Mouse (Mus musculus) MEL (cell line): ENCODE measurements at regions not wholly inside any gene's neighbourhood (a gene's known extent, or its start where the extent isn't known, plus 50 kb on each side); places are given as distances from the start of the nearest gene placed in this dataset.

Source experiments
- MAFK ChIP-seq: IDR thresholded peaks from 2 replicates; pipeline ENCODE4 v1.6.1; 2011; ENCODE audit warnings: low read depth, mild to moderate bottlenecking, low read length, improper control_type of control experiment, borderline replicate concordance
- POLR2AphosphoS2 ChIP-seq: IDR thresholded peaks from 2 replicates; pipeline ENCODE4 v1.6.1; 2011; ENCODE audit warnings: low read length, improper control_type of control experiment
- TBP ChIP-seq: IDR thresholded peaks from 2 replicates; pipeline ENCODE4 v1.8.0; 2011; ENCODE audit warnings: low read depth, low read length, improper control_type of control experiment

DNA sequence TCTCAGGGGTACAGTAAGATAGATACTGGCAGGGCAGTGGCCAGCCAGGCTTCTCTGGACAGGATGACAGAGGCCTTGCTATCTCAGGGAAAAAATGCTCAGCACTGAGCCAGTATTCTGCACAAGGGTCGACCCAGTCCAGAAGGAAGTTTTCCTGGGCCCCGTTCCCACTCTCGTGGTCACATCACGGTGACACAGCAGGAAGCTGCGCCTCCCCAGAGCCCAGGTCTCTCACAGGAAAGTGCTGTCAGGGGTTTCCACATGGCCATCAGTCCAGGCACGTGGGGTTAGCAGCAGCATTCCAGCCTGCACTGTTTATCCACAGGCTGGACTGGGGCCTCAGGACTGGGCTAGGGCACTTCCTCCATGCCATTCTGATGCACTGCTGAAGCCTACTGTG lies 103.5 kb upstream of the Ngf start:
- TF ChIP-seq TBP, result no peak
- no peak for TF ChIP-seq POLR2AphosphoS2
- TF ChIP-seq MAFK, result no peak
